Mouse (Mus musculus): ENCODE measurements at regions not wholly inside any gene's neighbourhood (a gene's known extent, or its start where the extent isn't known, plus 50 kb on each side); places are given as distances from the start of the nearest gene placed in this dataset.

DNA sequence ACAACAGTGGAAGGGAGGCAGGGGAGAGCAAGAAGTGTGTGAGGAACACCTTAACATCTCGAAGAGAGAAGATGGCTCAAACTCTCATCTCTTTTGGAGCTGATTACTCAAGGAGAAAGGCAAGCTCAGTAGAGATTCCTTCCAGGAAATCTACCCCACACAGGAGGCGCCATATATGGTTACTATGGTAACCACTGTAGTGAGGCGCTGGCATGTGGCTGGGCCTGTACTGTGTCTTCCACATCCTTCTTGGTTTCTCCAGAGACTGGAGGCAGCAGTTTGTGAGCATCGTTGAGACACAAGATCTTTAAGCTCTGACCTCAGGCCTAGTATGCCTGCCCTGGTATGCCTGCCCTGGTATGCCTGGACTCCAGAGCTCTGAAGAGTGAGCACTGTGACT is 191.6 kb upstream of the Foxq1 start:
- WGBS = 81% methylated on average over 4 of the region's 4 CpGs
- no peak for DNase-seq (ENCODE audit: low read depth, low spot score)

DNA sequence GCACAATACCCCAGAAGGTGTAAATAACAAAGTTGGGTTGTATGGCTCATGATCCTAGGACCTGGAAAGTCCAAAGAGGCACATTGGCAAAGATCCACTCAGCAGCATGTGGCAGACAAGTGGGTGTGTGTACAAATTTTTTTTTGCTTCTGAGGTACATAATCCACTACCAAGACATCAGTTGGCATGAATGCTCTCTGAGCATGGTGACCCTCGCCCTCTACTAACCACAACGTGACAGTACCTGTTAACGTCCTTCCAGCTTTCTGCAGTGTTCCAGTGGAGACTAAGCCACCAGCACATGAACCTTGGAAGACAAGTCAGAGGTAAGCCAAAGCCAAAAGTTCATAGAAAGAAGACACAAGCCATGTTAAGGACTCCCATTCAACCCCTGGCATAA is 188.7 kb upstream of the Foxq1 start:
- WGBS = 90% methylated on average over 3 of the region's 3 CpGs
- DNase-seq (ENCODE audit: low read depth, low spot score) = no peak

DNA sequence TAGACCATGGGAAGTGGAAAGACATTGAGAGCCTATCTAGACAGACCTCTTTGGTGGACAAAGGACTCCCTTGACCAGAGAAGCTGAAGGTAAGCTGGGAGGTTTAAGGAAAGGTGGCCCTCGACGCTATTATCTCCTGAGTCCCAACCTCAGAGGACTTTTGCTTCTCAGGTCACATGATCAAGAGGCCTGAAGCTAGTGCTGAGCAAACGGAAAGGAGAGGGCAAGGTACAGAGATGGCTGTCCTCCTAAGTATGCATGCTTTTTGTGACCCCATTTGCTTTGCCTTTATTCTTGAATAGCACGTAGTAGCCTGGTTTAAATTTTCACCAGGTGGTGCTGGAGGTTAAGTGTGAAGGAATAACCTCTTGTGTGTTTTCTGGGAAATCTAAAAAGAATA is 186.8 kb upstream of the Foxq1 start:
- DNase-seq (ENCODE audit: low read depth, low spot score) = no peak
- WGBS = 50% methylated on average over 4 of the region's 4 CpGs

DNA sequence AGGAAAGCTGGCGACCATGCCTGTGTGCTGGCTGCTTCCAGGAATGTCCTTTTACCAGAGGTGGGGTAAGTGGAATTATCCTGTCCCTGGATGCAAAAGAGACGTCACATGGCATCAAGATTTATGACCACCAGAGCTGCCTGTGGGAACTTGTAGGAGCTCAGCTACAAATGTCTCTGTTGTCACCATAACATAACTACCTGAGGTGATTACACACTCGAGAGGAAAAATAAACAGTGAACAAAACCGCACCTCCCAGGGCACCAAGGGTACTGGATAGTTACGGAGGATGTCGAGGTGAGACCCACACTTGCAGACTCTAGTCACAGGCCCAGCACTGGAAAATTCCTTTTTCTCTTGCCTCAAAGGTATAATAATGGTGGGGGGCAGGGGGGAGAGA is 185.1 kb upstream of the Foxq1 start:
- 68% methylated on average over 6 of the region's 6 CpGs for whole genome bisulfite sequencing

DNA sequence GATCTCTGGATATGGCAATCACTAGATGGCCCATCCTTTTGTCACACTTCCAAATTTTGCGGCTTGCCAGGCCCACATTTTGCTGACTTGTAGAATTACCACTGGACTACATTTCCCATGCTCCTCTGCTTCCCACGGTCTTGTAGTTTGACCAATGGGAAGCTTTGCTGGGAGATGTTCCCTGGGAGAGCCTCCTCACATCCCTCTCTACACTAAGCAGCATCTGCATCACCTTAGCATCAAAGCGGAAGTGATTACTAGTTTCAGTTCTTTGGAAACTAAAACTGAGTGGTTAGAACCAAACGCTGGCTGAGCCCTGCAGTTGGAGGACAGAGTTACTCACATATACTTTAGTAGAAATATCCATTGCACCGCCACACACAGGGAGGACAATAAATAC is 181.9 kb upstream of the Foxq1 start:
- no peak for DNase-seq (ENCODE audit: low read depth, low spot score)
- WGBS = 70% methylated on average over 5 of the region's 5 CpGs

More for the DNA sequence above, 185.1 kb upstream of the Foxq1 start:
- DNase-seq (ENCODE audit: low read depth, low spot score) = no peak

DNA sequence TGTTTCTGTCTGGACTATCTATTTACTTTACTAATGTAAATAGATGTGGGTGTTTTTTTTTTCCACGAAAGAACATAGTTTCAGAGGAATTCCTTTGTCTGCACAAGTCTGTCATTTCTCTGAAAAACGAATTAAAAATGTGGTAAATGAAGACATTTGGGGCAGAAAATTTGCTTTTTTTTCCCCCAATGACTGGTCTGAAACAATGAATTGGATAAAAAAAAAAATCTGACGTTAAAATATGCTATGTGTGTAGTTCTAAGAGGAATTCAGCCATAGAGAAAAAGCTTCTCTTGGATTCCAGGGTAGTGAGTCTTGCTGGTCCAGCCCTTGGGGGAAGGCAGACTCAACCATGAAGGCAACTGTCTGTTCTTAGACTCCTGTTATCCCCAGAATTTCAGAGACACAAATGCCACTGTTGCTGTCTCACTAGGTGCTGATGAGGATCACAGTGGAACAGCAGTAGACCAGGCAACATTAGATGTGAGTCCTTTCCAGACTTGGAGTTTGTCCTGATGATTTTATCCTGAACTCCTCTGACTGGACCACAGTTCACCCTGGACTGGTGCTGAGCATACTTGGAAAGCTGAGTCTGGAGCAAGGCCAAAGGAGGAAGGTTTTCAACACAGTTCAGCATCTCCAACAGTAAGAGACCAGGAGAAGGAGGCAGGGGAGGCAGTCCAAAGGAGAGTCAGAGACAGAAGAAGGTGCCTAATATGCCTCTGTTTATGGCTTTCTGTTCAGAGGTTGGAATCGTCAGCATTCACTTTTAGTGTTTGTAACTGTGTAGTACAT is 162.3 kb upstream of the Foxq1 start:
- DNase-seq (ENCODE audit: low read depth, low spot score) = no peak
- WGBS = 43% methylated on average over 4 of the region's 4 CpGs

DNA sequence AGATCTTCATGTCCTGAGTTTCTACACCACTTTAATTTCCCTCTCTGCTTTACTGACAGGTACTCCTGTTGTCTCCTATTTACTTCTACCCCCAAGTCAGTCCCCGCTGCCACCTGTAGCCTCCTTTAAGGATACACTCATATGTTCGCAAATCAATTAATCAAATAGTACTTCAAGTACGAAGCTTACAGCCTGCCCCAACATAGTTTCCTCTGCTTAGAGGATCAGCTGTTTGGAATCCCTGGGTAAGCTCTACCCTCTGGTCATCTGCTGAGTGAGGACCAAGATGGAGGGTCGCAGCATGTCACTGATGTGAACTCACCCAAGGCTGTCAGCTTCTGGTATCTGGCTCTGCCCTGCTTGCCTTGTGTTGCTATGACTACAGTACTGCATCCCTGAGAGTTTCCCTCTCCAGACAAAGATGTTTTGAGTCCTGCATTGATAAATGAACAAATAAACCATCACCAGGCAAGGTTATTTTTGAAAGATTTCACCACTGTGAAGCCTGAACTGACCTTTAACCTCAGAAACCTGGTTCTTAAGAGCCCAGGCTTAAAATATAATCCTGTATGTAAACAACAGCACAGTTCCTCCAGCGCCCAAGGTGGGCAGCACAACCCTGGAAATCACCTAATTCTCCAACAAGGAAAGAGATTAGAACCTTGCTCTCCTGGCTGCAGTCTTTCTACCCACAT is 159.6 kb upstream of the Foxq1 start:
- 70% methylated on average over 5 of the region's 5 CpGs for WGBS
- no peak for DNase-seq (ENCODE audit: low read depth, low spot score)

DNA sequence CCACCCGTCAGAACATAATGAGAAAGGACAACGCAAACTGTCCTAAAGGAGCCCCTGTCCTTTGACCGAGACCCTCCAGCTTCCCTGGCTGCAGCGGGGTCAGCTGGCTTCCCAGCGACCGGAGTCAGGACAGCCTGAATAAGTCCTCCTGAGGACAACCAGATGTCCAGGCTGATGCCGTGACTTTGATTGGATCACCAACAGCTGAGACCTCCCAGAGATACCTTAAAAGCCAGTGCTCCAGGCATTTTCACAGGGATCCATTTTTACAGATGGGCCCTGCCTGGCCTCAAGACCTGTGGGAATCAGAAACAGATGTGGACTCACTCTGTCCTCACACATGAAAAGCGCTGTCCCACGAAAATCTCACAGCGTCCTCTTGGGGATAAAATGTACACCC is 158.7 kb upstream of the Foxq1 start:
- 87% methylated on average over 10 of the region's 10 CpGs for WGBS
- no peak for DNase-seq (ENCODE audit: low read depth, low spot score)

DNA sequence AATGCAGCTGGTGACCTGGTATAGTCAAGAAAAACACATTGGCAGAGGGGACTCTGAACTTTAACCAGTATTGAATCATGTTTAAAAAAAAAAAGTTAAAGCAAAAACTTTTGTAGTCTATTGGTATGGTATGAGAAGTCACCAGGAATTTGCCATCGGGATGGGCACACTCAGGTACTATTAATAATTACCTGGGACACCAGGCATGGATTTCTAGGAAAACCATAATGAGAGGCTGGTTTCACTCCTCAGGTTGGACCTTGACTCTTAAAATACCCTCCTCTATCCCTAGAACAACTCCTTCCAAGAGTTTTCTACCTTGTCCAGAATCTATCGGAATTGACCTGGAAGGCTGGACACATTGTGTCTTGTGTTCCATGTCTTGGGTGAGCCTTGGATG is 155.5 kb upstream of the Foxq1 start:
- no peak for DNase-seq (ENCODE audit: low read depth, low spot score)
- WGBS = 89% methylated on average over 2 of the region's 2 CpGs

DNA sequence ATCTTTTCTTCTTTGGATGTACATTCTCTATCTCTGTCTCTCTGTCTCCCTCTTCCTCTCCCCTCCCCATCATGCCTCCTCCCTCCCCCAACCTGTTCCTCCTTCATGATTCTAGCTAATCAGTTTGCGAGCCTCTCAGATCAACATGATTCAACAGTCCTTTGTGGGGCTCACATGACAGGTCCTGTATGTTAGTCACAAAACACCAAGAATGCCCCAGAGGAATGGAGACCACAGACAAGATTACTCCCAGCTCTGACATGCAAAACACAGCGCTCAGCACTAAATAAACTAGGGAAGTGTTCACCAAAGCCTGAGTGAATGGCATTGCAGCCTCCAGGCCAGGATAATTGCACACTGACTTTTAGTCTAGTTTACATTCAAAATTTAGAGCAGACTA is 150.6 kb upstream of the Foxq1 start:
- DNase-seq (ENCODE audit: low read depth, low spot score) = no peak
- WGBS = 86% methylated on average over 2 of the region's 2 CpGs

DNA sequence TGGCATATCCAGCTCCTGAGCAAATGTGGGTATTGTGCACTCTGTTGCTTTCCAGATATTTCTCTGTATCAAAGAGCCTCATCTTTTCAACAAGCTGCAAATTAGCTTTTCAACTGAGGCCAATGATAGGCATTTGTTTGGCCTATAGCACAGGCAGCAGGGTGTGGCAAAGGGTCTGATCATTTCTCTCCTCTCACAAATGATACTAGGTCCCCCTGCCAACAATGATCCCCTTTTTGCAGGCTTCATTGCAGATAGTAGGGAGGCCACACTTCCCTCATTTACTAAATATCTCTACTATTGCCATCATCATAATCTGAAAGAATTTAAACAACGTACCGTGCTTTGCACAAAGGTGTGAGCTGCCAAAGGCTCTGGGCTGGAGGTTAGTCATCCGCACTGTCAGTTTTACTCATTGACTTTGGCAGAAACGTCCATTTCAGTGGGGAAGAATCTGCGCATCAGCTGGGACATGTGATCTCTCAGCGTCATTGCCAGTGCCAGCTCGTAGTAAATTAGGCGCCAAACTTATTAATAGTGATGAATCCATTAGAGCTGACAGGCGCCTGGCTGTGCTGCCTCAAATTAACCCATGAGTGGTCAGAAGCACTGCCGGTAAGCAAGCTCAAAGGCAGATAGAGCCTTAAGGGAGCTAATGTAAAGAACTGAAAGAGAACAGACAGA is 147.4 kb upstream of the Foxq1 start:
- 74% methylated on average over 10 of the region's 10 CpGs for WGBS
- no peak for DNase-seq (ENCODE audit: low read depth, low spot score)

DNA sequence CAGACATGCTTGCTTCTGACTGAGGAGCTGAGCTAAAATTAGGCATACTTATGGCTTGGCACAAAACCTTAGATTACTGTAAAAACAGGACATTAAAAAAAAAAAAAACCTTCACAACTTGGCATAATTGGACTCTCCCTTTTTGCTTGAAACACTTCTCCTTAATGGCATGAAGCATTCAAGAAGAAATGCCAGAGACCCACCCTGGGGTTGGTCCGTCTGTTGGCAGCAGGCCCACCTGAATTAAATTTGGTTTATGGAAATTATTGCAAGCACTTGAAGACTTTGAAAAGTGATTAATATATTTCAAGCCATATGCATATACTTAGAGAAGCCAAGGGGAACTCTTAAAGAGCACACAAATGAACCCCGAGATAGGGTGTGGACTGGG is 146.8 kb upstream of the Foxq1 start:
- WGBS = 44% methylated on average over 2 of the region's 2 CpGs
- no peak for DNase-seq (ENCODE audit: low read depth, low spot score)

DNA sequence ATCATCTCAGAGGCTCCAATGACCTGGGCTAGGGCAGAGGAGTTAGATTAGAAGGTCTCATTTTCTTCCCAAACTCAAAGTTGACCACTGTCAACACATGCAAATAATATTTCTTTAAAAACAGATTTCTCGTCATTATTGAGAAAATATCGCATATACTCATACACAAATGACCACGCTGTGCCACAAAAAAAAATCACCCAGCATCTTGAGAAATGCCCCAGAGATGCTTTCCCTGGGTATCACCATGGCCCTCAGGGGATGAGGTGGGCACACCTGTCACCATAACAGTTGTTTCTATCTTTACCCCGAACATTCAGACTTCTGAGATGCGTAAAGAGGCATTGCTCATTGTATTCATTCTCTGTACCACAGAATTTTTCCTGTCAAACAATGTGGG is 134.4 kb upstream of the Foxq1 start:
- no peak for DNase-seq (ENCODE audit: low read depth, low spot score)
- 97% methylated on average over 5 of the region's 5 CpGs for WGBS

DNA sequence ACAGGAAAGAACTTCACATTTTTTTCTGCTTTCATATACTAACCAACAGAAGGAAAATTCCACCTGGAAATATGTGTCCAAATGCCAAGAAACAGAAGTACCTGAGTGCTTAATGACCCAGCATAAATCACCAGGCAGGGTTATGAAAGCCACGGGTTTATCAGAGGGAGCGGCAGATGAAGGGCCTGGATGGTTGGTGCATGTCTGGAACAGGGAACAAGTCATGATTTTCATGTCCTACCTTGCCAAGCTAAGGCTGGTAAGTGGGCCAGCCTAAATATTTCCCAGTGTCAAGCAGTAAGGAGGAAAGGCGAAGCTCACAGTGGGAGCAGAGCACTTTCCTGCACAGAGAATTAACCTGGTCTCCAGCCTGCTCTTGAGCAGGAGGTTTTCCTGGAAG is 132.3 kb upstream of the Foxq1 start:
- DNase-seq (ENCODE audit: low read depth, low spot score) = peak; percentile 22
- 45% methylated on average over 3 of the region's 3 CpGs for WGBS

DNA sequence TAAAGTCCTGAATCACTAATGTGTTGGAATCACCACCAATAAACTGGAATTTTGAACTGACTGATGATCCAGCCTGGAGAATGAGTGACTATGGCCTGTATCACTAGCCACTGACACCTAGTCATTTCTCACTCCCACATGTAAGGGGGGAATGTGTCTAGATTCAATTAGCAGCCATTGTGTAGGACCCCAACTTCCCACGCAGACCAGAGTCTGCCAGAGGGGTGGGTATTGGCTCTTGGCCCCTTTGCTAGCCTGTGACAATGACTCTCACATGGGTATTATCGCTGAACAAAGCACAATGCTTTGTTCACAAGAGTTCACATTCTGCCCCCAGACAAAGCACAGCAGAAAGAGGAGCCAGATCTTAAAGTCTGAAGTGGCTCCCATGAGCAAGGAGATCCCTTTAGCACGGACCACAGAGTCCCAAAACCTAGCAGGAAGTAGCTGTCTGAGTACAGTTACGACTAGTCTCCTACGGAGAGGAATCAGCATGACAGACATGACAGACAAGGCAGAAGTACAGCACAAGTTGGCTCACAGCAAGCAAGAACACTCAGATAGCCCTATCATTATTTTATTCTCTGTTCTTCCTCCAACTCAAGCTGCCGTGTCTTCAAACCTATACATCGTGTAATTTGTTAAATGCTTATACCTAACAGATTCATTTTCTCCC is 130.0 kb upstream of the Foxq1 start:
- WGBS = 83% methylated on average over 7 of the region's 7 CpGs
- no peak for DNase-seq (ENCODE audit: low read depth, low spot score)

DNA sequence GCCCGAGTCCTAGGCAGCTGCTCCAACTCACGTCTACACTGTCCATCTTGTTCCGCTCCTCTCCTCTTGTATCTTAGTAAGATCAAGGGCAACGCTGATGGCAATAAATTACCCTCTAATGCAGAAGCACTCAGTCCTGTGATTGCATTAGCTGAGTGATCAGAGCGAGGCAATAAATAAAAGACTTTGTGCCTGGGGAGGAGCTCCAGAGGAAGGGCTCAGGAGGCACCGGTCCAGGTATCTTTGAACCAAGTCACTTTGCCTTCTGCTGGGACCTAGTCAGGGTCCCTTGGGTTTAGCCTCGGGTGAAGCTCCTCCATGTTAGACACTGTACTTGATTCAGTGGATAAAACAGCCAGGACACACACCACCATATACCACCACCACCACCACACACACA is 119.5 kb upstream of the Foxq1 start:
- DNase-seq (ENCODE audit: low read depth, low spot score) = no peak
- WGBS = 80% methylated on average over 7 of the region's 7 CpGs

DNA sequence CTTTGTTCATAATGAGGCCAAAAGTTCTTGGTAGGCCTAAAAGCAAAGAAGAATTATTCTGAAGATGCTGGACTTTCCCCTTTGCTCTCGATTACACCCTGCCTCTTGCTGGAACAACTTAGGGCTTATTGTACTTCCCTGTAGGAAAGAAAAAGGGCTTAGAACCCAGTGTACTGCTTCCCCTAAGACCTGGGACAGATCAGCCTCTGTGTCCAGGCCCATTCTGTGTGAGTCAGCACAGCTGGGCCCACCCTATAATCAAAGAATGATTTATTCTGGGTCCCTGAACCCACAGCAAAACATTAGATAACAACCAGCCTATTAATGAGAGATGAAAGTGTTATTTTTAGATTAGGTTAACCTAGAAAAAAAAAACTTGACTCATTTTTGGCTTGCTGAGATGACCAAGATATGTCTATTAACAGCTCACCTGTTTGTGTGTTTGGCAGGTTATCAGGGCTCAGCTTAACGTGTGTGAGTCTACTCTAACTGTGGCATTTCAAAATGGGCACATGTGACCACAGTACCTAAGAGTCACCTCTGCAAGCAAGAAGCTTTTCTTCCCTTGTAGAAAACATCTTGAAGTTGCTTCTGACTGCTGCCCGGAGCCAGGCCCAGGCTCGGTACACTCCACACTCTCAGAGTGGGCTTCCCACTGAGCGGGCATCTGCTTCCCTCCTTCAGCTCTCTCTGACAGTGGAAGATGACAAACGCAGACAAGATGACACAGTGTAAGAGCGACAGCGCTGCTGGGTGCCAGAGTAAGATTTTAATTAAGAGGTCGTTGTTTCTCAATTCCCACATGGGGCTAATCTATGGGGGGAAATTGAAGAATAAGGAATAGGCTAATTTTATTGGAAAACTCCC is 115.9 kb upstream of the Foxq1 start:
- 82% methylated on average over 9 of the region's 9 CpGs for WGBS
- DNase-seq (ENCODE audit: low read depth, low spot score) = no peak

DNA sequence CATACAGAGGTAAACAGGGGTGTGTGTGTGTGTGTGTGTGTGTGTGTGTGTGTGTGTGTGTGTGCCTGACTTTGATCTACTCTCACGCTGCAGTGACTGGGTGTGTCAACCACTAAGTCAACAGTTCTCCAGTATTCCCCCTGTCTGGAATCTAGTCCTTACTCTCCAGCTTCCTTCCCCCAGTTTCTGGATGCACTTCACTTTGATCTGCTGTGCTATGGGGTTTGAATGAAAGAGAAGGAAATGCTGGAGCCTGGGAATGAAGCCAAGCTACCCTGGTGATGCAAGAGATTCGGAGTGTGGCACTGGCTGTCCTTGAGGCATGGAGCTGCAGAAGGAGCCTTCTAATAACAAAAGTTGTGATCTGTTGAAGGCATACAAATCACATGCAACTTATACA is 97.1 kb upstream of the Foxq1 start:
- WGBS = 17% methylated on average over 2 of the region's 2 CpGs
- DNase-seq (ENCODE audit: low read depth, low spot score) = no peak

DNA sequence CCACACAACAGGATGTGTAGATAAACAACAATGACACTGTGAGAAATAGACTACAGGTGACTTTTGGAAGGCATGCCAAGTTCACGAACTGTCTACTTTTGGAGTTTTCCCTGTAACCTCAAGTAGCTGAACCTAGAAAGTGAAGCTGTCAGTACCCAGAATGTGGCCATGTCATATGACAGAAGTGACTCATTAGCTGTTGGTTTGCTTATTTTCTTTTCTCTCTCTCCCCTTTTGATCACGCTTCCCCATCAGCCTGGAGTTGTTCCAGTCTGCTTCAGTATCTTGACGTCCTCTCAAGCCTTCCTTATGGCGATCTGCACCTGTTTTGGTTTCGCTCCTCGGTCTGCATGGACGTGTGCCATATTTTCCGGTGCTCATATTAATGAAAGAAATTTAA is 90.8 kb upstream of the Foxq1 start:
- 87% methylated on average over 8 of the region's 8 CpGs for WGBS
- no peak for DNase-seq (ENCODE audit: low read depth, low spot score)

DNA sequence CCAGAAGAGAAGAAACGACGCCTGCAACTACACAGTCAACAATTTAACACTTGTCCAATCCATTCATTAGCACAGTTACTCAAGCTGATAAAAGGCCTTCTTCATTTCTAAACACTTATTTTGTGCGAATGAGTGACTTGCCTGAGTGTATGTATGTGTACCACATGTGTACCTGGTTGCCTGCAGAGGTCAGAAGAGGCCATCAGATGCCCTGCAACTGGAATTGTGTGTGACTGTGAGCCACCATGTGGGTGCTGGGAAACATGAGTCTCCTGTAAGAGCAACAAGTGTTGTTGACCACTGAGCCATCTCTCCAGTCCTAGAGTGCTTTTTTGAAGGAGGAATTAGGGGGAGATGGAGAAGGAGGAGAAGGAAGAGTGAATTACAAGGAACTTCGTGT is 90.2 kb upstream of the Foxq1 start:
- no peak for DNase-seq (ENCODE audit: low read depth, low spot score)
- 67% methylated on average over 4 of the region's 4 CpGs for WGBS
